Mouse (Mus musculus): ENCODE results near the gene Ins2. TPM values are rescaled to one million over a fixed set of nuclear protein-coding genes. Genes with fewer than 3 reads are reported as not detected.

The Ins2 gene
- polyA plus RNA-seq, 1 experiment, result not detected

DNA sequence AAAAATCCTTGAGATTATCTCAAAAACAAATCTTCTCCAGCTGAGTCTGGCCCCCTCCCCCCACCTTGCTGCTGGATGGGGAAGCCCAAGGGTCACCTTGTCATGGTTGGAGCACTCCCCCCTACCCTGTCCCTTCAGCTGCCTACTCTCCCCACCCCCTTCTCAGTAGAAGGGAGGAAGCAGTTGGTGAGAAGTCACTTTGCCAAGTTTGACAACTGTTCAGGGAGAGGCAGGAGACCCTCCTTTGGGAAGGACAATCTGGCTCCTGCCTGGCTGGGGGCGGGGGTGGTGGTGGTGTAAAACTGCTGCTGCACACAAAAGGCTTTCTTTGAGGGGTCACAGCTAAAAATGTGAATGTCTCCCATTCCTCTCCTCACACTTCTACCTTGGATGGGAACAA lies 74.9 kb downstream of the Ins2 start:
- Histone ChIP-seq H3ac (ENCODE audit: control insufficient read depth, insufficient read length, low read depth) (no peak overlapping the region), H3K27me3 (ENCODE audit: control insufficient read depth, insufficient read depth, insufficient read length) (peaks cover 12% of the 10 kb centered on the region), H3K4me3 (ENCODE audit: insufficient read depth, poor library complexity, severe bottlenecking) (no peak overlapping the region), H3K79me2 (ENCODE audit: control insufficient read depth, insufficient read depth) (no peaks in the 10 kb centered on the region), H3K79me3 (ENCODE audit: low read depth) (no peaks in the 10 kb centered on the region), H3K36me3 (ENCODE audit: control insufficient read depth, insufficient read depth) (no peaks in the 10 kb centered on the region)
- TF ChIP-seq MYOD1 (IDR thresholded peaks at IDR 0.05; ENCODE audit: control insufficient read depth, insufficient read length, low read depth) (no peak), CEBPB (IDR thresholded peaks at IDR 0.05; ENCODE audit: low read depth) (no peak), CTCF (IDR thresholded peaks at IDR 0.05; ENCODE audit: control insufficient read depth, insufficient read depth, insufficient read length) (no peak), USF1 (IDR thresholded peaks at IDR 0.05; ENCODE audit: low read depth) (no peak), MYOG (IDR thresholded peaks at IDR 0.05; ENCODE audit: control insufficient read depth, extremely low read depth, insufficient read length) (no peak), MAX (IDR thresholded peaks at IDR 0.05) (no peak)

GRCm38 (mm10) chr7:142667521-142667920 lies 75.7 kb downstream of the Ins2 start:
- Histone ChIP-seq H3K27me3 (ENCODE audit: control insufficient read depth, insufficient read depth, insufficient read length) (peaks cover 12% of the 10 kb centered on the region), H3ac (ENCODE audit: control insufficient read depth, insufficient read length, low read depth) (no peak overlapping the region), H3K79me2 (ENCODE audit: control insufficient read depth, insufficient read depth) (no peaks in the 10 kb centered on the region), H3K79me3 (ENCODE audit: low read depth) (no peaks in the 10 kb centered on the region), H3K4me3 (ENCODE audit: insufficient read depth, poor library complexity, severe bottlenecking) (no peak overlapping the region), H3K36me3 (ENCODE audit: control insufficient read depth, insufficient read depth) (no peaks in the 10 kb centered on the region)
- no peak for TF ChIP-seq MYOD1 (IDR thresholded peaks at IDR 0.05; ENCODE audit: control insufficient read depth, insufficient read length, low read depth)
- TF ChIP-seq CTCF (IDR thresholded peaks at IDR 0.05; ENCODE audit: control insufficient read depth, insufficient read depth, insufficient read length), result no peak
- no peak for TF ChIP-seq MAX (IDR thresholded peaks at IDR 0.05)
- TF ChIP-seq CEBPB (IDR thresholded peaks at IDR 0.05; ENCODE audit: low read depth), result no peak
- TF ChIP-seq MYOG (IDR thresholded peaks at IDR 0.05; ENCODE audit: control insufficient read depth, extremely low read depth, insufficient read length), result no peak
- TF ChIP-seq FOSL1 (IDR thresholded peaks at IDR 0.05; ENCODE audit: insufficient read depth, low read length, poor library complexity, severe bottlenecking), result no peak
- TF ChIP-seq USF1 (IDR thresholded peaks at IDR 0.05; ENCODE audit: low read depth), result no peak

- Histone ChIP-seq H3K36me3 (ENCODE audit: control insufficient read depth, insufficient read depth) (no peaks in the 10 kb centered on the region), H3K79me2 (ENCODE audit: control insufficient read depth, insufficient read depth) (no peaks in the 10 kb centered on the region), H3K27me3 (ENCODE audit: control insufficient read depth, insufficient read depth, insufficient read length) (peaks cover 12% of the 10 kb centered on the region), H3ac (ENCODE audit: control insufficient read depth, insufficient read length, low read depth) (no peak within 1 kb of the TSS), H3K79me3 (ENCODE audit: low read depth) (no peaks in the 10 kb centered on the region), H3K4me3 (ENCODE audit: insufficient read depth, poor library complexity, severe bottlenecking) (no peak within 1 kb of the TSS)
- TF ChIP-seq USF1 (IDR thresholded peaks at IDR 0.05; ENCODE audit: low read depth) (no peak), CEBPB (IDR thresholded peaks at IDR 0.05; ENCODE audit: low read depth) (no peak), MYOD1 (IDR thresholded peaks at IDR 0.05; ENCODE audit: control insufficient read depth, insufficient read length, low read depth) (no peak), MAX (IDR thresholded peaks at IDR 0.05) (no peak), MYOG (IDR thresholded peaks at IDR 0.05; ENCODE audit: control insufficient read depth, extremely low read depth, insufficient read length) (no peak), FOSL1 (IDR thresholded peaks at IDR 0.05; ENCODE audit: insufficient read depth, low read length, poor library complexity, severe bottlenecking) (no peak)
Observed at GRCm38 (mm10) chr7:142666659-142667058, 76.5 kb downstream of the Ins2 start, which contains the start of gene Igf2. Gene Igf2, minus strand, starts transcription at chr7:142666816.

- H3K36me3 ChIP-seq (ENCODE audit: control insufficient read depth, insufficient read depth), result no peaks in the 10 kb centered on the region
- no peaks in the 10 kb centered on the region for H3K79me2 ChIP-seq (ENCODE audit: control insufficient read depth, insufficient read depth)
- TF ChIP-seq USF1 (IDR thresholded peaks at IDR 0.05; ENCODE audit: low read depth) (no peak), FOSL1 (IDR thresholded peaks at IDR 0.05; ENCODE audit: insufficient read depth, low read length, poor library complexity, severe bottlenecking) (no peak), CTCF (IDR thresholded peaks at IDR 0.05; ENCODE audit: control insufficient read depth, insufficient read depth, insufficient read length) (no peak), MYOD1 (IDR thresholded peaks at IDR 0.05; ENCODE audit: control insufficient read depth, insufficient read length, low read depth) (no peak), MAX (IDR thresholded peaks at IDR 0.05) (no peak), MYOG (IDR thresholded peaks at IDR 0.05; ENCODE audit: control insufficient read depth, extremely low read depth, insufficient read length) (no peak), CEBPB (IDR thresholded peaks at IDR 0.05; ENCODE audit: low read depth) (no peak)
- H3K27me3 ChIP-seq (ENCODE audit: control insufficient read depth, insufficient read depth, insufficient read length), result peaks cover 14% of the 10 kb centered on the region
- H3ac ChIP-seq (ENCODE audit: control insufficient read depth, insufficient read length, low read depth), result no peak overlapping the region
- no peak overlapping the region for H3K4me3 ChIP-seq (ENCODE audit: insufficient read depth, poor library complexity, severe bottlenecking)
- no peaks in the 10 kb centered on the region for H3K79me3 ChIP-seq (ENCODE audit: low read depth)
Observed at GRCm38 (mm10) chr7:142666109-142666508, 77.1 kb downstream of the Ins2 start.

- no peak overlapping the region for H3ac ChIP-seq (ENCODE audit: control insufficient read depth, insufficient read length, low read depth)
- H3K4me3 ChIP-seq (ENCODE audit: insufficient read depth, poor library complexity, severe bottlenecking), result no peak overlapping the region
- H3K79me3 ChIP-seq (ENCODE audit: low read depth), result no peaks in the 10 kb centered on the region
- TF ChIP-seq CTCF (IDR thresholded peaks at IDR 0.05; ENCODE audit: control insufficient read depth, insufficient read depth, insufficient read length) (no peak), CEBPB (IDR thresholded peaks at IDR 0.05; ENCODE audit: low read depth) (no peak), FOSL1 (IDR thresholded peaks at IDR 0.05; ENCODE audit: insufficient read depth, low read length, poor library complexity, severe bottlenecking) (no peak), MAX (IDR thresholded peaks at IDR 0.05) (no peak), MYOG (IDR thresholded peaks at IDR 0.05; ENCODE audit: control insufficient read depth, extremely low read depth, insufficient read length) (no peak), USF1 (IDR thresholded peaks at IDR 0.05; ENCODE audit: low read depth) (no peak), MYOD1 (IDR thresholded peaks at IDR 0.05; ENCODE audit: control insufficient read depth, insufficient read length, low read depth) (no peak)
- H3K27me3 ChIP-seq (ENCODE audit: control insufficient read depth, insufficient read depth, insufficient read length), result peaks cover 21% of the 10 kb centered on the region
- H3K79me2 ChIP-seq (ENCODE audit: control insufficient read depth, insufficient read depth), result no peaks in the 10 kb centered on the region
- no peaks in the 10 kb centered on the region for H3K36me3 ChIP-seq (ENCODE audit: control insufficient read depth, insufficient read depth)
Observed at GRCm38 (mm10) chr7:142665364-142665763, 77.8 kb downstream of the Ins2 start.

GRCm38 (mm10) chr7:142664465-142665029 lies 78.6 kb downstream of the Ins2 start:
- H3K4me3 ChIP-seq (ENCODE audit: insufficient read depth, poor library complexity, severe bottlenecking), result no peak overlapping the region
- H3ac ChIP-seq (ENCODE audit: control insufficient read depth, insufficient read length, low read depth), result no peak overlapping the region
- H3K27me3 ChIP-seq (ENCODE audit: control insufficient read depth, insufficient read depth, insufficient read length), result peaks cover 21% of the 10 kb centered on the region
- H3K36me3 ChIP-seq (ENCODE audit: control insufficient read depth, insufficient read depth), result no peaks in the 10 kb centered on the region
- H3K79me2 ChIP-seq (ENCODE audit: control insufficient read depth, insufficient read depth), result no peaks in the 10 kb centered on the region
- no peak for TF ChIP-seq MYOD1 (IDR thresholded peaks at IDR 0.05; ENCODE audit: control insufficient read depth, insufficient read length, low read depth)
- no peak for TF ChIP-seq FOSL1 (IDR thresholded peaks at IDR 0.05; ENCODE audit: insufficient read depth, low read length, poor library complexity, severe bottlenecking)
- TF ChIP-seq CTCF (IDR thresholded peaks at IDR 0.05; ENCODE audit: control insufficient read depth, insufficient read depth, insufficient read length), result no peak
- TF ChIP-seq USF1 (IDR thresholded peaks at IDR 0.05; ENCODE audit: low read depth), result no peak
- no peak for TF ChIP-seq MYOG (IDR thresholded peaks at IDR 0.05; ENCODE audit: control insufficient read depth, extremely low read depth, insufficient read length)
- TF ChIP-seq CEBPB (IDR thresholded peaks at IDR 0.05; ENCODE audit: low read depth), result no peak
- no peak for TF ChIP-seq MAX (IDR thresholded peaks at IDR 0.05)
- H3K79me3 ChIP-seq (ENCODE audit: low read depth), result no peaks in the 10 kb centered on the region

Measured in C2C12 (cell line).